Mouse (Mus musculus): ENCODE measurements around the gene Tor2a. TPM values are rescaled to one million over a fixed set of nuclear protein-coding genes. Genes with fewer than 3 reads are reported as not detected.

Tor2a gene
- polyA plus RNA-seq, 1 experiment from 2014 or later = 74.9 TPM

GRCm38 (mm10) chr2:32728463-32728862 lies 28.6 kb upstream of the Tor2a start:
- peak overlapping the region; percentile 63 for H3K9ac ChIP-seq (ENCODE audit: low read depth, low read length)
- peaks cover 13% of the 10 kb centered on the region; the same call in 1 of the 2 replicates for H3K4me1 ChIP-seq (replicated peaks; ENCODE audit: insufficient read depth, low read length)
- H3K9me3 ChIP-seq (replicated peaks; ENCODE audit: low read length) = no peaks in the 10 kb centered on the region
- no peak for TF ChIP-seq CTCF (IDR thresholded peaks at IDR 0.05; ENCODE audit: low read depth)
- H3K4me2 ChIP-seq (ENCODE audit: low read length) = peak overlapping the region; percentile 51
- no peaks in the 10 kb centered on the region for H3K27me3 ChIP-seq (ENCODE audit: insufficient read depth, low read length)
- no peaks in the 10 kb centered on the region for H3K36me3 ChIP-seq (ENCODE audit: insufficient read depth, low read length)
- H3K27ac ChIP-seq = peak overlapping the region; percentile 71
- DNase-seq (ENCODE audit: low spot score) (peak; percentile 63), ATAC-seq (replicated peaks; ENCODE audit: low FRiP score, low read depth) (no peak; the same call in 1 of the 2 replicates)
- WGBS = 45% methylated on average over 7 of the region's 7 CpGs
- peak overlapping the region; percentile 37 for H3K4me3 ChIP-seq (replicated peaks; ENCODE audit: low read depth, low read length)

- Histone ChIP-seq H3K4me1 (replicated peaks; ENCODE audit: insufficient read depth, low read length) (peaks cover 11% of the 10 kb centered on the region; the same call in 1 of the 2 replicates), H3K36me3 (ENCODE audit: insufficient read depth, low read length) (no peaks in the 10 kb centered on the region), H3K27ac (no peak overlapping the region), H3K4me3 (replicated peaks; ENCODE audit: low read depth, low read length) (0 out of 2 replicates have a peak overlapping the region, but pooled peaks have one; percentile 6), H3K4me2 (ENCODE audit: low read length) (peak overlapping the region; percentile 51), H3K9me3 (replicated peaks; ENCODE audit: low read length) (no peaks in the 10 kb centered on the region), H3K9ac (ENCODE audit: low read depth, low read length) (no peak overlapping the region), H3K27me3 (ENCODE audit: insufficient read depth, low read length) (no peaks in the 10 kb centered on the region)
- 37% methylated on average over 4 of the region's 4 CpGs for WGBS
- no peak for ATAC-seq (replicated peaks; ENCODE audit: low FRiP score, low read depth)
- DNase-seq (ENCODE audit: low spot score) = no peak
- no peak for TF ChIP-seq CTCF (IDR thresholded peaks at IDR 0.05; ENCODE audit: low read depth)
These were observed 27.5 kb upstream of the Tor2a start for GRCm38 (mm10) chr2:32729547-32729946.

GRCm38 (mm10) chr2:32730854-32731253 lies 26.2 kb upstream of the Tor2a start:
- peak overlapping the region; percentile 51 for H3K4me2 ChIP-seq (ENCODE audit: low read length)
- no peaks in the 10 kb centered on the region for H3K9me3 ChIP-seq (replicated peaks; ENCODE audit: low read length)
- ATAC-seq (replicated peaks; ENCODE audit: low FRiP score, low read depth) (no peak), DNase-seq (ENCODE audit: low spot score) (peak; percentile 75)
- no peak overlapping the region; the same call in 1 of the 2 replicates for H3K9ac ChIP-seq (ENCODE audit: low read depth, low read length)
- peaks cover 16% of the 10 kb centered on the region for H3K4me1 ChIP-seq (replicated peaks; ENCODE audit: insufficient read depth, low read length)
- no peaks in the 10 kb centered on the region for H3K27me3 ChIP-seq (ENCODE audit: insufficient read depth, low read length)
- H3K4me3 ChIP-seq (replicated peaks; ENCODE audit: low read depth, low read length) = no peak overlapping the region
- WGBS = 20% methylated on average over 11 of the region's 11 CpGs
- H3K36me3 ChIP-seq (ENCODE audit: insufficient read depth, low read length) = no peaks in the 10 kb centered on the region
- H3K27ac ChIP-seq = peak overlapping the region; percentile 71; the same call in 1 of the 2 replicates
- TF ChIP-seq CTCF (IDR thresholded peaks at IDR 0.05; ENCODE audit: low read depth) = no peak

GRCm38 (mm10) chr2:32731911-32732310 lies 25.1 kb upstream of the Tor2a start:
- Histone ChIP-seq H3K4me2 (ENCODE audit: low read length) (peak overlapping the region; percentile 15; the same call in 1 of the 2 replicates), H3K4me3 (replicated peaks; ENCODE audit: low read depth, low read length) (no peak overlapping the region), H3K4me1 (replicated peaks; ENCODE audit: insufficient read depth, low read length) (peaks cover 16% of the 10 kb centered on the region), H3K36me3 (ENCODE audit: insufficient read depth, low read length) (no peaks in the 10 kb centered on the region), H3K27ac (peak overlapping the region; percentile 71), H3K27me3 (ENCODE audit: insufficient read depth, low read length) (no peaks in the 10 kb centered on the region), H3K9ac (ENCODE audit: low read depth, low read length) (no peak overlapping the region), H3K9me3 (replicated peaks; ENCODE audit: low read length) (no peaks in the 10 kb centered on the region)
- DNase-seq (ENCODE audit: low spot score) (no peak), ATAC-seq (replicated peaks; ENCODE audit: low FRiP score, low read depth) (no peak)
- 53% methylated on average over 4 of the region's 4 CpGs for WGBS
- no peak for TF ChIP-seq CTCF (IDR thresholded peaks at IDR 0.05; ENCODE audit: low read depth)

GRCm38 (mm10) chr2:32732695-32733094 lies 24.3 kb upstream of the Tor2a start:
- Histone ChIP-seq H3K27ac (peak overlapping the region; percentile 71; the same call in 1 of the 2 replicates), H3K27me3 (ENCODE audit: insufficient read depth, low read length) (no peaks in the 10 kb centered on the region), H3K4me1 (replicated peaks; ENCODE audit: insufficient read depth, low read length) (peaks cover 16% of the 10 kb centered on the region), H3K36me3 (ENCODE audit: insufficient read depth, low read length) (no peaks in the 10 kb centered on the region), H3K9ac (ENCODE audit: low read depth, low read length) (no peak overlapping the region), H3K9me3 (replicated peaks; ENCODE audit: low read length) (no peaks in the 10 kb centered on the region), H3K4me3 (replicated peaks; ENCODE audit: low read depth, low read length) (no peak overlapping the region), H3K4me2 (ENCODE audit: low read length) (no peak overlapping the region)
- no peak for TF ChIP-seq CTCF (IDR thresholded peaks at IDR 0.05; ENCODE audit: low read depth)
- WGBS = 79% methylated on average over 6 of the region's 6 CpGs
- DNase-seq (ENCODE audit: low spot score) (no peak), ATAC-seq (replicated peaks; ENCODE audit: low FRiP score, low read depth) (no peak)

GRCm38 (mm10) chr2:32734480-32734879 lies 22.6 kb upstream of the Tor2a start:
- H3K27me3 ChIP-seq (ENCODE audit: insufficient read depth, low read length) = no peaks in the 10 kb centered on the region
- DNase-seq (ENCODE audit: low spot score) = no peak

More at GRCm38 (mm10) chr2:32734480-32734879, 22.6 kb upstream of the Tor2a start:
- peak overlapping the region; percentile 85 for H3K27ac ChIP-seq
- H3K4me1 ChIP-seq (replicated peaks; ENCODE audit: insufficient read depth, low read length) = peaks cover 16% of the 10 kb centered on the region
- no peaks in the 10 kb centered on the region for H3K36me3 ChIP-seq (ENCODE audit: insufficient read depth, low read length)
- H3K4me2 ChIP-seq (ENCODE audit: low read length) = 0 out of 2 replicates have a peak overlapping the region, but pooled peaks have one; percentile 4
- no peak for TF ChIP-seq CTCF (IDR thresholded peaks at IDR 0.05; ENCODE audit: low read depth)
- peak; percentile 37; the same call in 1 of the 2 replicates for ATAC-seq (replicated peaks; ENCODE audit: low FRiP score, low read depth)
- no peak overlapping the region for H3K4me3 ChIP-seq (replicated peaks; ENCODE audit: low read depth, low read length)
- 20% methylated on average over 4 of the region's 4 CpGs for WGBS
- no peak overlapping the region for H3K9ac ChIP-seq (ENCODE audit: low read depth, low read length)
- H3K9me3 ChIP-seq (replicated peaks; ENCODE audit: low read length) = no peaks in the 10 kb centered on the region

Data from kidney, postnatal 0 days (tissue).